Comparison of ENCODE assay signal across 8 mouse cellular contexts in genomic region chr7:45079856-45080255, GRCm38 (mm10). TPM values are rescaled to one million over a fixed set of nuclear protein-coding genes. Genes with fewer than 3 reads are reported as not detected.
DNase-seq lines count a peak whose midpoint lies in the region; ATAC-seq and TF ChIP-seq lines count a peak whose summit lies in the region.

No protein-coding gene starts in this region.

- 1% methylated on average over 10 of the region's 10 CpGs for WGBS in kidney, embryonic 14.5 days
- 2% methylated on average over 10 of the region's 10 CpGs for WGBS in limb, embryonic 14.5 days

- H3K4me2 ChIP-seq in kidney, embryonic 14.5 days (replicated peaks; ENCODE audit: low read depth, low read length) = no peak overlapping the region
- no peak overlapping the region for H3K4me2 ChIP-seq in limb, embryonic 14.5 days (replicated peaks; ENCODE audit: low read depth, low read length, severe bottlenecking)
- no peak overlapping the region for H3K4me2 ChIP-seq in myocyte (ENCODE audit: low read depth)

- peak; percentile 70 for DNase-seq in 3134 (ENCODE audit: extremely low read depth, insufficient read length, low spot score)
- peak; percentile 95 for DNase-seq in adrenal gland, postnatal 10 days
- peak; percentile 92 for DNase-seq in embryo, embryonic 9.5 days (ENCODE audit: extremely low spot score)
- peak; percentile 90 to 99 for DNase-seq in heart, adult 18-20 months
- DNase-seq in limb, embryonic 14.5 days (ENCODE audit: low spot score) = peak; percentile 92
- DNase-seq in spleen, postnatal 36 days (ENCODE audit: low spot score in 2 of 2) = peak; percentile 82 to 88

- no peaks in the 10 kb centered on the region for H3K9me3 ChIP-seq in kidney, embryonic 14.5 days (ENCODE audit: control insufficient read depth, low read length)
- no peaks in the 10 kb centered on the region for H3K9me3 ChIP-seq in limb, embryonic 14.5 days (ENCODE audit: control insufficient read depth, low read length)

- no peak overlapping the region for H3K4me3 ChIP-seq in kidney, embryonic 14.5 days (ENCODE audit: low read length)
- no peak overlapping the region for H3K4me3 ChIP-seq in limb, embryonic 14.5 days (replicated peaks; ENCODE audit: low read length)
- no peak overlapping the region for H3K4me3 ChIP-seq in myocyte

- no peak overlapping the region for H3K27ac ChIP-seq in kidney, embryonic 14.5 days (ENCODE audit: low read depth, low read length)
- no peak overlapping the region for H3K27ac ChIP-seq in limb, embryonic 14.5 days (replicated peaks; ENCODE audit: low read depth, low read length)

- ATAC-seq in kidney, embryonic 14.5 days (ENCODE audit: low FRiP score, low TSS enrichment) = peak; percentile 32; the same call in 1 of the 2 replicates
- peak; percentile 64 for ATAC-seq in limb, embryonic 14.5 days (ENCODE audit: low FRiP score, low read depth)

- H3ac ChIP-seq in myocyte (ENCODE audit: control insufficient read depth, insufficient read length) = no peak overlapping the region

- H3K9ac ChIP-seq in kidney, embryonic 14.5 days (ENCODE audit: low read depth, low read length) = no peak overlapping the region
- H3K9ac ChIP-seq in limb, embryonic 14.5 days (ENCODE audit: low read depth, low read length, severe bottlenecking) = no peak overlapping the region

- no peak for TF ChIP-seq POLR2A in limb, embryonic 14.5 days (IDR thresholded peaks at IDR 0.05; ENCODE audit: borderline replicate concordance, extremely low read depth, insufficient read depth, insufficient read length)
- no peak for TF ChIP-seq POLR2A in myocyte (IDR thresholded peaks at IDR 0.05; ENCODE audit: insufficient read length, low read depth)

- H3K79me2 ChIP-seq in myocyte (ENCODE audit: control insufficient read depth, insufficient read depth) = no peaks in the 10 kb centered on the region

- H3K27me3 ChIP-seq in kidney, embryonic 14.5 days (ENCODE audit: control insufficient read depth, insufficient read depth, low read length) = no peaks in the 10 kb centered on the region
- H3K27me3 ChIP-seq in limb, embryonic 14.5 days (ENCODE audit: control insufficient read depth, insufficient read depth, low read length) = no peaks in the 10 kb centered on the region
- no peaks in the 10 kb centered on the region for H3K27me3 ChIP-seq in myocyte (ENCODE audit: control insufficient read depth, insufficient read depth, insufficient read length)

- H3K4me1 ChIP-seq in kidney, embryonic 14.5 days (ENCODE audit: control insufficient read depth, insufficient read depth, low read length) = peaks cover 8% of the 10 kb centered on the region; the same call in 1 of the 2 replicates
- no peaks in the 10 kb centered on the region for H3K4me1 ChIP-seq in limb, embryonic 14.5 days (ENCODE audit: control insufficient read depth, insufficient read depth, low read length)

- H3K36me3 ChIP-seq in kidney, embryonic 14.5 days (ENCODE audit: control insufficient read depth, insufficient read depth, low read length) = peaks cover 49% of the 10 kb centered on the region
- peaks cover 57% of the 10 kb centered on the region for H3K36me3 ChIP-seq in limb, embryonic 14.5 days (ENCODE audit: control insufficient read depth, insufficient read depth, low read length)
- H3K36me3 ChIP-seq in myocyte (ENCODE audit: control insufficient read depth, insufficient read depth) = no peaks in the 10 kb centered on the region

TF ChIP-seq in myocyte, 11 proteins besides CTCF, POLR2A, EP300 and RAD21:
- TF ChIP-seq POLR2AphosphoS2 (IDR thresholded peaks at IDR 0.05; ENCODE audit: insufficient read length, low read depth) = peak; percentile 88
- TF ChIP-seq CEBPB (IDR thresholded peaks at IDR 0.05; ENCODE audit: insufficient read depth, poor library complexity, severe bottlenecking) = peak; percentile 85
- TF ChIP-seq USF1 (IDR thresholded peaks at IDR 0.05; ENCODE audit: low read depth) = no peak

RNA-seq across cellular contexts. Expression of gene Rcn3, which starts 12.2 kb away (rescaled TPM):
- 10 to 100 TPM; 65.2 to 71.2 TPM for total RNA-seq in adrenal gland, postnatal 10 days (2021)
- total RNA-seq in heart, adult 18-20 months (2021) = 10 to 100 TPM; 20.0 to 20.7 TPM
- 301 and 308 TPM in 2 replicates for polyA plus RNA-seq in kidney, embryonic 14.5 days (2014; fragmentation: Nextera tagmentation; extraction: Ambion mirVana)
- polyA plus RNA-seq in limb, embryonic 14.5 days (2012; rRNA removed) = 679 and 759 TPM in 2 replicates
- polyA plus RNA-seq in limb, embryonic 14.5 days (2014; fragmentation: Nextera tagmentation; extraction: Ambion mirVana) = 569 and 577 TPM in 2 replicates
- polyA plus RNA-seq in myocyte (2012; fragmentation: generic; extraction: Trizol) = 123 TPM

RNA-seq across cellular contexts. Expression of gene Prrg2, which starts 17.4 kb away (rescaled TPM):
- total RNA-seq in adrenal gland, postnatal 10 days (2021) = 10 to 100 TPM; 18.5 to 20.0 TPM
- total RNA-seq in heart, adult 18-20 months (2021) = 1 to 10 TPM; 7.8 TPM
- polyA plus RNA-seq in kidney, embryonic 14.5 days (2014; fragmentation: Nextera tagmentation; extraction: Ambion mirVana) = 27.0 and 27.3 TPM in 2 replicates
- 50.4 and 54.1 TPM in 2 replicates for polyA plus RNA-seq in limb, embryonic 14.5 days (2012; rRNA removed)
- polyA plus RNA-seq in limb, embryonic 14.5 days (2014; fragmentation: Nextera tagmentation; extraction: Ambion mirVana) = 18.6 and 21.4 TPM in 2 replicates
- 12.9 TPM for polyA plus RNA-seq in myocyte (2012; fragmentation: generic; extraction: Trizol)

RNA-seq across cellular contexts. Expression of gene Nosip, which starts 17.6 kb away (rescaled TPM):
- 10 to 100 TPM; 39.7 to 45.9 TPM for total RNA-seq in adrenal gland, postnatal 10 days (2021)
- 10 to 100 TPM; 29.6 to 35.2 TPM for total RNA-seq in heart, adult 18-20 months (2021)
- polyA plus RNA-seq in kidney, embryonic 14.5 days (2014; fragmentation: Nextera tagmentation; extraction: Ambion mirVana) = 65.3 and 75.0 TPM in 2 replicates
- 82.7 and 86.8 TPM in 2 replicates for polyA plus RNA-seq in limb, embryonic 14.5 days (2012; rRNA removed)
- polyA plus RNA-seq in limb, embryonic 14.5 days (2014; fragmentation: Nextera tagmentation; extraction: Ambion mirVana) = 68.1 and 69.6 TPM in 2 replicates
- 66.1 TPM for polyA plus RNA-seq in myocyte (2012; fragmentation: generic; extraction: Trizol)

RNA-seq across cellular contexts. Expression of gene Fcgrt, which starts 23.8 kb away (rescaled TPM):
- total RNA-seq in adrenal gland, postnatal 10 days (2021) = 100 to 1,000 TPM; 169 to 185 TPM
- 10 to 100 TPM; 60.3 to 66.8 TPM for total RNA-seq in heart, adult 18-20 months (2021)
- polyA plus RNA-seq in kidney, embryonic 14.5 days (2014; fragmentation: Nextera tagmentation; extraction: Ambion mirVana) = 48.9 and 67.4 TPM in 2 replicates
- 56.1 and 64.6 TPM in 2 replicates for polyA plus RNA-seq in limb, embryonic 14.5 days (2012; rRNA removed)
- polyA plus RNA-seq in limb, embryonic 14.5 days (2014; fragmentation: Nextera tagmentation; extraction: Ambion mirVana) = 88.4 and 89.0 TPM in 2 replicates
- polyA plus RNA-seq in myocyte (2012; fragmentation: generic; extraction: Trizol) = 67.2 TPM

RNA-seq across cellular contexts. Expression of gene Prr12, which starts 27.2 kb away (rescaled TPM):
- total RNA-seq in adrenal gland, postnatal 10 days (2021) = 10 to 100 TPM; 36.9 to 51.9 TPM
- 10 to 100 TPM; 21.5 to 21.9 TPM for total RNA-seq in heart, adult 18-20 months (2021)
- 16.3 and 18.9 TPM in 2 replicates for polyA plus RNA-seq in kidney, embryonic 14.5 days (2014; fragmentation: Nextera tagmentation; extraction: Ambion mirVana)
- 25.2 and 26.8 TPM in 2 replicates for polyA plus RNA-seq in limb, embryonic 14.5 days (2012; rRNA removed)
- 16.0 and 19.6 TPM in 2 replicates for polyA plus RNA-seq in limb, embryonic 14.5 days (2014; fragmentation: Nextera tagmentation; extraction: Ambion mirVana)
- 10.2 TPM for polyA plus RNA-seq in myocyte (2012; fragmentation: generic; extraction: Trizol)
